In the genomic region with DNA sequence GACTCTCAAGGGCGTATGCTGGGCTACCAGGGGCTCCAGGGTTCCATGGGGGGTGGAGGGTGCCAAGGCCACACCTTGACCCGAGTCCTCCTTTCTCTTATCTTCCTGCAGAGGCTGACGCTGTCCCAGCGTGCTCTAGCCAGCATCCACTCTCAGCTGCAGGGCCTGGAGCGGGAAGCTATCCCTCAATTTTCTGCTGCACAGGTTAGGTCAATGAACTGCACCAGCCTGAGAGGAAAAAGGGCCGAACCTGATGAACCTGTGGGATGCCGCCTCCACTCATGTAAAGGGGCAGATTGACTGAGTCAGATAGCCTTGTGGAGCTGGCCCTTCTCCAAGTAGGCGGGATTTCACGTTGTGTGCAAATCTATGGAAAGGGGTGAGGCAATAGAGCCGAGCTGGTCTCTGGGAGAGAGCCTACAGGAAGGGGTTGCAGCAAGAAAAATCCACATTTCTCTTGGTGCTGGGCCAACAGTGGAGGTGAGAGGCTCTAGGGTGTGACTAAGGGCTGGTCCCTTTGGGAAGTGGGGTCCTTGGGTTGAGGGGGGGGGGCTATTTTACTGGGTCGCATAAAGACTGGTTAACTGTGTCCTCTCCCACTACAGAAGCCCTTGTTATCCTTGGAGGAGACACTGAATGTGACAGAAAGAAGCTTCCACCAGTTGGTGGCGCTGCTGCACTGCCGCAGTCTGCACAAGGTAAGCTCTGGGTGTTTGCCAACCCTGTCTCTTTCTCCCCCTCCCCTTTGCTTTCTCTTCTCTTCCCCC, we compare ENCODE assay signal across 8 mouse cellular contexts. TPM values are rescaled to one million over a fixed set of nuclear protein-coding genes. Genes with fewer than 3 reads are reported as not detected.
DNase-seq lines count a peak whose midpoint lies in the region; ATAC-seq and TF ChIP-seq lines count a peak whose summit lies in the region.

No protein-coding gene starts in this region.

- peak; percentile 77 for DNase-seq in 3T3-L1 (ENCODE audit: low read depth, low spot score)
- DNase-seq in ZHBTc4 (ENCODE audit: low read depth, low spot score), result peak; percentile 92
- peak; percentile 82 for DNase-seq in kidney, adult 18-20 months
- DNase-seq in liver, adult 2 months (ENCODE audit: extremely low read depth, low read depth, low spot score), result peak; percentile 54

- WGBS in liver, adult 2 months, result 28% methylated on average over 13 of the region's 13 CpGs
- WGBS in stomach, embryonic 15.5 days, result 39% methylated on average over 13 of the region's 13 CpGs

- peak; percentile 83 for ATAC-seq in granulocyte monocyte progenitor cell, adult 5-6 weeks (replicated peaks; ENCODE audit: poor library complexity, severe bottlenecking)
- peak; percentile 67; the same call in 1 of the 2 replicates for ATAC-seq in monocyte, adult 5-6 weeks (replicated peaks; ENCODE audit: insufficient number of reproducible peaks, low FRiP score, low TSS enrichment, poor library complexity, severe bottlenecking)
- peak; percentile 69 for ATAC-seq in stomach, embryonic 15.5 days (ENCODE audit: insufficient read depth, low FRiP score, low read depth)

- H3K9ac ChIP-seq in liver, adult 2 months (ENCODE audit: low read depth, low read length), result no peak overlapping the region
- no peak overlapping the region for H3K9ac ChIP-seq in stomach, embryonic 15.5 days

- no peaks in the 10 kb centered on the region for H3K79me2 ChIP-seq in liver, adult 2 months (ENCODE audit: control insufficient read depth, insufficient read depth, low read length)

- no peaks in the 10 kb centered on the region for H3K27me3 ChIP-seq in liver, adult 2 months (ENCODE audit: control insufficient read depth, insufficient read depth, low read length)
- H3K27me3 ChIP-seq in stomach, embryonic 15.5 days (replicated peaks), result no peaks in the 10 kb centered on the region

- TF ChIP-seq CTCF in cortical plate, adult 2 months (IDR thresholded peaks at IDR 0.05; ENCODE audit: extremely low read depth, insufficient read depth, low read length), result peak; percentile 77
- peak; percentile 98 for TF ChIP-seq CTCF in liver, adult 2 months (IDR thresholded peaks at IDR 0.05; ENCODE audit: low read depth, low read length)

- no peak overlapping the region for H3K4me3 ChIP-seq in cortical plate, adult 2 months (ENCODE audit: insufficient read depth, low read length)
- no peak overlapping the region for H3K4me3 ChIP-seq in liver, adult 2 months (ENCODE audit: insufficient read depth, low read depth, low read length)
- H3K4me3 ChIP-seq in stomach, embryonic 15.5 days (replicated peaks), result no peak overlapping the region

- H3K4me1 ChIP-seq in cortical plate, adult 2 months (ENCODE audit: control insufficient read depth, insufficient read depth, low read length), result peaks cover 9% of the 10 kb centered on the region
- peaks cover 4% of the 10 kb centered on the region for H3K4me1 ChIP-seq in liver, adult 2 months (ENCODE audit: control insufficient read depth, insufficient read depth, low read length)
- peaks cover 7% of the 10 kb centered on the region; the same call in 1 of the 2 replicates for H3K4me1 ChIP-seq in stomach, embryonic 15.5 days

- no peak for TF ChIP-seq POLR2A in cortical plate, adult 2 months (IDR thresholded peaks at IDR 0.05; ENCODE audit: extremely low read depth, insufficient read depth, low read length)
- no peak for TF ChIP-seq POLR2A in liver, adult 2 months (IDR thresholded peaks at IDR 0.05; ENCODE audit: extremely low read depth, insufficient read depth, low read length)

- H3K9me3 ChIP-seq in stomach, embryonic 15.5 days, result no peaks in the 10 kb centered on the region

- H3K36me3 ChIP-seq in liver, adult 2 months (ENCODE audit: control insufficient read depth, insufficient read depth, low read length), result no peaks in the 10 kb centered on the region
- no peaks in the 10 kb centered on the region for H3K36me3 ChIP-seq in stomach, embryonic 15.5 days

- H3K27ac ChIP-seq in cortical plate, adult 2 months (ENCODE audit: insufficient read depth, low read length), result peak overlapping the region; percentile 1; the same call in 1 of the 2 replicates
- no peak overlapping the region for H3K27ac ChIP-seq in liver, adult 2 months (replicated peaks; ENCODE audit: insufficient read depth, low read depth, low read length)
- peak overlapping the region; percentile 67 for H3K27ac ChIP-seq in stomach, embryonic 15.5 days

- no peak overlapping the region; the same call in 1 of the 2 replicates for H3K4me2 ChIP-seq in stomach, embryonic 15.5 days

RNA-seq across cellular contexts. Expression of a gene that starts 6.0 kb away (rescaled TPM):
- 481 and 484 TPM in 2 replicates for polyA plus RNA-seq in cortical plate, adult 2 months (2012; rRNA removed)
- total RNA-seq in granulocyte monocyte progenitor cell, adult 5-6 weeks (2014; fragmentation: Nextera tagmentation), result 69.9 and 91.7 TPM in 2 replicates
- total RNA-seq in granulocyte monocyte progenitor cell, adult 5-6 weeks (2017), result 18.0 and 26.4 TPM in 2 replicates
- total RNA-seq in liver, adult 2 months (2014; rRNA removed), result 36.0 and 36.1 TPM in 2 replicates
- 76.2 and 148 TPM in 2 replicates for polyA plus RNA-seq in liver, adult 2 months (2012; rRNA removed)
- total RNA-seq in monocyte, adult 5-6 weeks (2017), result 93.7 to 137 TPM (median 95.1 TPM) in 3 replicates
- polyA plus RNA-seq in stomach, embryonic 15.5 days (2015; fragmentation: Nextera tagmentation; extraction: Ambion mirVana), result 52.6 and 67.4 TPM in 2 replicates

RNA-seq across cellular contexts. Expression of a gene that starts 11.7 kb away (rescaled TPM):
- polyA plus RNA-seq in cortical plate, adult 2 months (2012; rRNA removed), result 817 and 841 TPM in 2 replicates
- total RNA-seq in granulocyte monocyte progenitor cell, adult 5-6 weeks (2014; fragmentation: Nextera tagmentation), result not detected in 2 replicates
- 0.09 and 0.52 TPM in 2 replicates for total RNA-seq in granulocyte monocyte progenitor cell, adult 5-6 weeks (2017)
- total RNA-seq in liver, adult 2 months (2014; rRNA removed), result 0.65 and 2.8 TPM in 2 replicates
- polyA plus RNA-seq in liver, adult 2 months (2012; rRNA removed), result 2.3 and 2.4 TPM in 2 replicates
- not detected in 3 replicates for total RNA-seq in monocyte, adult 5-6 weeks (2017)
- 12.7 and 15.1 TPM in 2 replicates for polyA plus RNA-seq in stomach, embryonic 15.5 days (2015; fragmentation: Nextera tagmentation; extraction: Ambion mirVana)

RNA-seq across cellular contexts. Expression of a gene that starts 19.3 kb away (rescaled TPM):
- polyA plus RNA-seq in cortical plate, adult 2 months (2012; rRNA removed), result 8.4 and 8.5 TPM in 2 replicates
- 0.32 TPM in 1 of 2 replicates, not detected in the other for total RNA-seq in granulocyte monocyte progenitor cell, adult 5-6 weeks (2014; fragmentation: Nextera tagmentation)
- 1.4 and 2.0 TPM in 2 replicates for total RNA-seq in granulocyte monocyte progenitor cell, adult 5-6 weeks (2017)
- total RNA-seq in liver, adult 2 months (2014; rRNA removed), result 1.5 and 2.0 TPM in 2 replicates
- 3.8 and 4.7 TPM in 2 replicates for polyA plus RNA-seq in liver, adult 2 months (2012; rRNA removed)
- 26.4 to 29.4 TPM (median 28.3 TPM) in 3 replicates for total RNA-seq in monocyte, adult 5-6 weeks (2017)
- polyA plus RNA-seq in stomach, embryonic 15.5 days (2015; fragmentation: Nextera tagmentation; extraction: Ambion mirVana), result 4.6 and 4.8 TPM in 2 replicates

RNA-seq across cellular contexts. Expression of a gene that starts 33.8 kb away (rescaled TPM):
- polyA plus RNA-seq in cortical plate, adult 2 months (2012; rRNA removed), result 3.7 and 4.8 TPM in 2 replicates
- total RNA-seq in granulocyte monocyte progenitor cell, adult 5-6 weeks (2014; fragmentation: Nextera tagmentation), result not detected in 2 replicates
- total RNA-seq in granulocyte monocyte progenitor cell, adult 5-6 weeks (2017), result 0.21 TPM in 1 of 2 replicates, not detected in the other
- total RNA-seq in liver, adult 2 months (2014; rRNA removed), result 2.0 and 3.8 TPM in 2 replicates
- 4.1 and 5.0 TPM in 2 replicates for polyA plus RNA-seq in liver, adult 2 months (2012; rRNA removed)
- 2.7 TPM in 1 of 3 replicates, not detected in the others for total RNA-seq in monocyte, adult 5-6 weeks (2017)
- 67.0 and 73.0 TPM in 2 replicates for polyA plus RNA-seq in stomach, embryonic 15.5 days (2015; fragmentation: Nextera tagmentation; extraction: Ambion mirVana)
